Mouse (Mus musculus) induced T-regulatory cell, adult 2 months (primary cell): ENCODE results near the gene Zbp1.

Experiments
- DNase-seq: peaks from one replicate; pipeline ENCODE4 v3.0.0-alpha.2; 2012; ENCODE audit warnings: low read depth

Zbp1 gene

GRCm38 (mm10) chr2:173177481-173177880, 41.2 kb downstream of the Zbp1 start:
- no peak for DNase-seq

- peak; percentile 31 for DNase-seq
These were observed 43.0 kb downstream of the Zbp1 start for GRCm38 (mm10) chr2:173175703-173176102.

GRCm38 (mm10) chr2:173174569-173174968, 44.2 kb downstream of the Zbp1 start:
- DNase-seq = no peak

GRCm38 (mm10) chr2:173173521-173174511, 44.9 kb downstream of the Zbp1 start:
- DNase-seq = peak; percentile 79

GRCm38 (mm10) chr2:173173008-173173407, 45.7 kb downstream of the Zbp1 start:
- DNase-seq = no peak

GRCm38 (mm10) chr2:173172386-173172785, 46.3 kb downstream of the Zbp1 start:
- peak; percentile 35 for DNase-seq

- DNase-seq = no peak
These were observed 46.8 kb downstream of the Zbp1 start for GRCm38 (mm10) chr2:173171956-173172355.

- peak; percentile 20 for DNase-seq
These were observed 47.3 kb downstream of the Zbp1 start for GRCm38 (mm10) chr2:173171470-173171869.

GRCm38 (mm10) chr2:173170715-173171114, 48.0 kb downstream of the Zbp1 start:
- peak; percentile 24 for DNase-seq

- no peak for DNase-seq
These were observed 48.6 kb downstream of the Zbp1 start for GRCm38 (mm10) chr2:173170081-173170480.

GRCm38 (mm10) chr2:173168411-173168851, 50.3 kb downstream of the Zbp1 start:
- no peak for DNase-seq

- no peak for DNase-seq
These were observed 53.4 kb downstream of the Zbp1 start for GRCm38 (mm10) chr2:173165357-173165756.

- no peak for DNase-seq
These were observed 53.8 kb downstream of the Zbp1 start for GRCm38 (mm10) chr2:173164946-173165345.

- peak; percentile 54 for DNase-seq
These were observed 54.4 kb downstream of the Zbp1 start for GRCm38 (mm10) chr2:173164358-173164757.

- no peak for DNase-seq
These were observed 55.3 kb downstream of the Zbp1 start for GRCm38 (mm10) chr2:173163380-173163779.

GRCm38 (mm10) chr2:173159354-173160311, 59.1 kb downstream of the Zbp1 start:
- peak; percentile 83 for DNase-seq

- DNase-seq = no peak
These were observed 60.2 kb downstream of the Zbp1 start for GRCm38 (mm10) chr2:173158390-173159055.

GRCm38 (mm10) chr2:173157871-173158270, 60.9 kb downstream of the Zbp1 start:
- no peak for DNase-seq

- DNase-seq = peak; percentile 28
These were observed 61.3 kb downstream of the Zbp1 start for GRCm38 (mm10) chr2:173157376-173157775.

GRCm38 (mm10) chr2:173156923-173157322, 61.8 kb downstream of the Zbp1 start:
- no peak for DNase-seq
